Mouse (Mus musculus): Measurements from ENCODE around the gene Zfp524. TPM values are rescaled to one million over a fixed set of nuclear protein-coding genes. Genes with fewer than 3 reads are reported as not detected.
"Not testable (repeated sequence)": the region's sequence is repeated elsewhere in the genome, so short reads cannot be mapped to it uniquely, and the experiment has no call there.

The Zfp524 gene
- polyA plus RNA-seq, 1 experiment from 2014 or later = 9.6 TPM

DNA sequence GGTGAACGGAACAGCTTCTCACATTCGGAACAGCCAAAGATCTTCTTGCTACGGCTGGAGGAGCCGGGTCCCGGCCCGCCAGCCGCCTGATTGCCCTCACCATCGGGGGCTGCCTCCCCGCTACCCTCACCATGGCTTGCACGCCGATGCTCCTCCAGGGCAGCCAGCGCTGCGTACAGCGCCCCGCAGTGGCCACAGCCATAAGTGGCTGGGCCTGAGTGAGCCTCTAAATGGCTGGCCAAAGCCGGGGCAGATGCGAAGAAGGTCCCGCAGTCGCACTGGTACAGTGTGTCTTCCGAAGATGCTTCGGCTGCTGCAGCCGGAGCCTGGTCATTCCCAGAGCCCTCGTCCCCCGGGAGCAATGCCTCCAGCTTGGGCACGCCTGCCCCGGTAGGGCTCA is 6.0 kb upstream of the Zfp524 start:
- no peak for ATAC-seq (ENCODE audit: insufficient number of reproducible peaks, low FRiP score, low TSS enrichment, low read depth)
- WGBS = 96% methylated on average over 26 of the region's 26 CpGs
- no peak overlapping the region for H3K4me3 ChIP-seq (ENCODE audit: low read depth, low read length)
- no peak for DNase-seq (ENCODE audit: low spot score)
- H3K27ac ChIP-seq (replicated peaks; ENCODE audit: low read depth, low read length) = no peak overlapping the region
- H3K27me3 ChIP-seq (ENCODE audit: control insufficient read depth, insufficient read depth, low read length) = no peaks in the 10 kb centered on the region
- H3K4me2 ChIP-seq (ENCODE audit: low read depth, severe bottlenecking) = no peak overlapping the region
- peaks cover 52% of the 10 kb centered on the region for H3K36me3 ChIP-seq (ENCODE audit: control insufficient read depth, insufficient read depth, low read length)
- H3K9ac ChIP-seq (ENCODE audit: low read length) = no peak overlapping the region
- peaks cover 1% of the 10 kb centered on the region; the same call in 1 of the 2 replicates for H3K4me1 ChIP-seq (ENCODE audit: control insufficient read depth, insufficient read depth, low read length)
- no peaks in the 10 kb centered on the region; the same call in 1 of the 2 replicates for H3K9me3 ChIP-seq (ENCODE audit: control insufficient read depth, low read length)

DNA sequence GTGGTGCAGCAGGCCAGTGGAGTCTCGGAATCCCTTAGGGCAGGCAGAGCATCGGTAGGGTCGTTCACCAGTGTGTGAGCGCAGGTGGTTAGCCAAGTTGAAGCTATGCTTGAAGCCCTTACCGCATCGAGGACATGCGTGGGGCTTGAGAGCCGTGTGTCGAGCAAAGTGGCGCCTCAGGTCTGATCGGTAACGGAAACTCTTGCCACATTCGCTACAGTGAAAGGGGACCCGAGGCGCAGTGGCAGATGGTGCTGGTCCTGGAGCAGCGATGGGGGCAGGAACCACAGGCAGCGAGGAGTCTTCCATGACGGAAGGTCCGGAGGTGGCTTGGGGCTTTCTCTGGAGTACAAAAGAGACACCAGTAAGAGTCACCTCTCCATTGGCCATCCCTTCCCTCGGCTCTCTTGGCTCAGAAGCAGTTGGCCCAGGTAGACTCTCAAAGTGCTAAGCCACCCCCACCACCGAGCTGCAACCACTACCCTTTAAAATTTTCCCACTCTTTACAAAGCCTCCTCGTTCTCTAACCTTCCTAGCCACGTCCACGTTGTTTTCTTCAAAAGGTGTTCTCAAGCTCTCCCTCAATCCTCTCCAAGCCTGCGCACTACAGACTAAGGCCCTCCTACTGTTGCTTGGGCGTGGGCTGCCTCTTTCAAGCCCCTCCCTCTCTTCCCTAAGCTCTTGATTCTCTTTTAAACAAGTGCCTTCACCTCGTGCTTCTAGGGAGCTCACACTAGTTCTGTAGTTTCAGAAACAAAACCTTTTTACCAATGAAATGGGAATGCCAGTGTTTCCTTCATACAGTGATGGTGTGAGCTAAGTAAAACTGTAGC is 1.3 kb upstream of the Zfp524 start:
- H3K27ac ChIP-seq (replicated peaks; ENCODE audit: low read depth, low read length) = no peak overlapping the region
- H3K4me3 ChIP-seq (ENCODE audit: low read depth, low read length) = no peak overlapping the region
- H3K4me2 ChIP-seq (ENCODE audit: low read depth, severe bottlenecking) = no peak overlapping the region; the same call in 1 of the 2 replicates
- peaks cover 44% of the 10 kb centered on the region for H3K36me3 ChIP-seq (ENCODE audit: control insufficient read depth, insufficient read depth, low read length)
- no peak for DNase-seq (ENCODE audit: low spot score)
- ATAC-seq (ENCODE audit: insufficient number of reproducible peaks, low FRiP score, low TSS enrichment, low read depth) = no peak
- H3K4me1 ChIP-seq (ENCODE audit: control insufficient read depth, insufficient read depth, low read length) = peaks cover 3% of the 10 kb centered on the region; the same call in 1 of the 2 replicates
- H3K9me3 ChIP-seq (ENCODE audit: control insufficient read depth, low read length) = no peaks in the 10 kb centered on the region; the same call in 1 of the 2 replicates
- no peaks in the 10 kb centered on the region for H3K27me3 ChIP-seq (ENCODE audit: control insufficient read depth, insufficient read depth, low read length)
- 93% methylated on average over 27 of the region's 27 CpGs for WGBS
- H3K9ac ChIP-seq (ENCODE audit: low read length) = no peak overlapping the region

DNA sequence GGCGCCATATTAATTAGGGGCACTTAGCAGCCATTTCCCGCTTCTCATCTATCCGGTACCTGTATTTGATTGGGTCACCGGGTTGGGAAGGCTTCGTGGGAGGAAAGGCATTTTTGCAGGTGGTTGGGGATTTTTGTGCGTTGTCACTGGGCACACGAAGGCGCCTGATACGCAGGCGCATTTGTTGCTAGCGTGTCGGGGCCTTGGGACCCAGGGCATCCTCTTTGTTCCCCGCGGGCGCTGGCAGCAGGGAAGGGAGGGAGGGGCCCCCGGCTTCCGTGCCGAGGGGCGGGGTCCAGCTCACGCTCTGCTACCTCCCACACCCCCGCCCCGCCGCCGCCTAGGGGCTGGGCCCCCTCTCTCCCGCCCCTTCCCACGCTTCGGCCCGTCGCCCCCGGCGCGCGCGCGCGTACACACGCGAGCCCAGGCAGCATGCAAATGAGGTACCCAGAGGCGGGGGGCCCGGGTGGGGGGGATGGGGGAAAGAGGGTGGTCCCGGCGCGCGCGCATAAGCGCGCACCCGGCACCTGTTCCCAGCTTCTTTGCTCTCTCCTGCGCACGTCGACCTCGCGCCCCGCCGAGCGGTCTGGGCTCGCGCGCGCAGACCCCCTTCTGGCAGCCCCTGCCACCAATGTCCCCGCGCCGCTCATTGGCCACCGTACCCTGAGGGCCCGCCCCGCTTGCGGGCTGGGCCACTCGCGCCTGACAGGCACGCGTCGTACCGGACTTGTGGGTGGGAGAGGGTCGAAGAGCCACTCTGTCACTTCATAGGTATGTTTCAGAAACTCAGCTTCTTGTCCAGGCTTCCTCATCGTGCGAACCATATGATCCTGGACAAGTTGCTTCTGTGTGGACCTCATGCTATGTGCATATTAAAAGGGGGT is 1.1 kb downstream of the Zfp524 start, which contains the start of gene Gm44973:
Gene Gm44973, plus strand, starts transcription at position 379 of the 884 bp plus-strand sequence.
- Histone ChIP-seq H3K27me3 (ENCODE audit: control insufficient read depth, insufficient read depth, low read length) (no peaks in the 10 kb centered on the region), H3K4me3 (ENCODE audit: low read depth, low read length) (peak within 1 kb of the TSS; percentile 72), H3K36me3 (ENCODE audit: control insufficient read depth, insufficient read depth, low read length) (peaks cover 22% of the 10 kb centered on the region), H3K9me3 (ENCODE audit: control insufficient read depth, low read length) (no peaks in the 10 kb centered on the region), H3K9ac (ENCODE audit: low read length) (peak within 1 kb of the TSS; percentile 85), H3K4me1 (ENCODE audit: control insufficient read depth, insufficient read depth, low read length) (peaks cover 3% of the 10 kb centered on the region; the same call in 1 of the 2 replicates), H3K27ac (replicated peaks; ENCODE audit: low read depth, low read length) (peak within 1 kb of the TSS; percentile 98), H3K4me2 (ENCODE audit: low read depth, severe bottlenecking) (peak within 1 kb of the TSS; percentile 47)
- DNase-seq (ENCODE audit: low spot score) (peak; percentile 97), ATAC-seq (ENCODE audit: insufficient number of reproducible peaks, low FRiP score, low TSS enrichment, low read depth) (peak; percentile 78)
- WGBS = under 1% methylated on average over 47 of the region's 76 CpGs

DNA sequence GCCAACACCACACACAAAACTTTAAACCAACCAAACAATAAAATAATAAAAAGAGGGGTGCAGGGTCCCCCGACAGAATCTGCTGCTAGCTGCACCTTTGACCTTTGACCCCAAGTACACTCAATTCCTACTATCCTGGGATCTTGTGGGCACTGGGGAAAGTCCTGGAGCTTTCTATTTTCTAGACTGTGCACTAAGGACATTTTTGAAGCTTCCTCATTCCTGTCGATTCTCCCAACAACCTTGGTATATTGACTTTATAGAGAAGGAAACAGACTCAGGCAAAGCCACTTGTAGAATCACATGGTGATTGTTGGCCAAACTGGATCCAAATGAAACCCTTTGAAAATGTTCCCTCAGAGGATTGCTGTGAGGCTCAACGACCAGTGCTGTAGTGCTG is 1.8 kb downstream of the Zfp524 start:
- peak overlapping the region; percentile 72 for H3K4me3 ChIP-seq (ENCODE audit: low read depth, low read length)
- no peak overlapping the region; the same call in 1 of the 2 replicates for H3K9ac ChIP-seq (ENCODE audit: low read length)
- H3K36me3 ChIP-seq (ENCODE audit: control insufficient read depth, insufficient read depth, low read length) = peaks cover 15% of the 10 kb centered on the region
- no peaks in the 10 kb centered on the region for H3K9me3 ChIP-seq (ENCODE audit: control insufficient read depth, low read length)
- H3K27ac ChIP-seq (replicated peaks; ENCODE audit: low read depth, low read length) = peak overlapping the region; percentile 98
- no peak for ATAC-seq (ENCODE audit: insufficient number of reproducible peaks, low FRiP score, low TSS enrichment, low read depth)
- 68% methylated on average over 3 of the region's 3 CpGs for WGBS
- peak overlapping the region; percentile 47 for H3K4me2 ChIP-seq (ENCODE audit: low read depth, severe bottlenecking)
- H3K27me3 ChIP-seq (ENCODE audit: control insufficient read depth, insufficient read depth, low read length) = no peaks in the 10 kb centered on the region
- no peak for DNase-seq (ENCODE audit: low spot score)
- peaks cover 3% of the 10 kb centered on the region; the same call in 1 of the 2 replicates for H3K4me1 ChIP-seq (ENCODE audit: control insufficient read depth, insufficient read depth, low read length)

DNA sequence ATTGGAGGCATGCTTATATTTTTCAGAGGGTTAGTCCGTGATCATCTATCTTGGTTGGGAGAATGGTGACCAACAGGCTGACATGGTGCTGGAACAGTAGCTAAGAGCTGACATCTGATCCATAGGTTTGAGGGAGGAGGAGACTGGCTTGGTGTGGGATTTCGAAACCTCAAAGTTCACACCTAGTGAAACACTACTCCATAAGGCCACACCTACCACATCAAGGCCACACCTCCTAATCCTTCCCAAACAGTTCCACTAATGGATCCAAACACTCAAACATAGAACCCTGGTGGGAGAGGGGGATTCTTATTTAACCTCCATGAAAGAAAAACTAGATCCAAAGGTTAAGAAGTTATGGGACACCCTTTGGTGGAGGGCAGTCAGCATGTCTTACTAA is 2.7 kb downstream of the Zfp524 start:
- no peak overlapping the region for H3K9ac ChIP-seq (ENCODE audit: low read length)
- no peak overlapping the region for H3K27ac ChIP-seq (replicated peaks; ENCODE audit: low read depth, low read length)
- no peak overlapping the region for H3K4me3 ChIP-seq (ENCODE audit: low read depth, low read length)
- WGBS = 97% methylated on average over 2 of the region's 2 CpGs
- no peaks in the 10 kb centered on the region for H3K27me3 ChIP-seq (ENCODE audit: control insufficient read depth, insufficient read depth, low read length)
- DNase-seq (ENCODE audit: low spot score) = no peak
- H3K36me3 ChIP-seq (ENCODE audit: control insufficient read depth, insufficient read depth, low read length) = peaks cover 6% of the 10 kb centered on the region; the same call in 1 of the 2 replicates
- H3K4me1 ChIP-seq (ENCODE audit: control insufficient read depth, insufficient read depth, low read length) = peaks cover 6% of the 10 kb centered on the region; the same call in 1 of the 2 replicates
- no peak for ATAC-seq (ENCODE audit: insufficient number of reproducible peaks, low FRiP score, low TSS enrichment, low read depth)
- no peaks in the 10 kb centered on the region for H3K9me3 ChIP-seq (ENCODE audit: control insufficient read depth, low read length)
- no peak overlapping the region for H3K4me2 ChIP-seq (ENCODE audit: low read depth, severe bottlenecking)

DNA sequence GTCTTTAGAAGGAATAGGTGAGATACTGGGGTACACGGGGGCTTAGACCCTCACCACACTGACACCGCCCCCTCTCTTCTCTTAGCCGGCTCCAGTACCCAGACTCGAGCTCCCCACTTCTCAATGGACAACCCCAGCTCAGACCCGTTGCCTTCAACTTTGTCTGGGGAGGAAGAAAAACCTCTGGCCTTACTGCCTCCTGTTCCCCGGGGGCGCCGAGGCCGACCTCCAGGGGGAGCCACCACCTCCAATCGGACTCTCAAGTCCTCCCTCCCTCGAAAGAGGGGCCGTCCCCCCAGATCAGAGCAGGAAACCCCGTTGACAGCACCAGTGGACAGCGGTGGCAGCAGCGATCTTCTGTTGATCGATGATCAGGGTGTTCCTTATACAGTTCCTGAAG is 3.1 kb downstream of the Zfp524 start:
- H3K4me1 ChIP-seq (ENCODE audit: control insufficient read depth, insufficient read depth, low read length) = peaks cover 6% of the 10 kb centered on the region; the same call in 1 of the 2 replicates
- no peaks in the 10 kb centered on the region for H3K27me3 ChIP-seq (ENCODE audit: control insufficient read depth, insufficient read depth, low read length)
- 88% methylated on average over 16 of the region's 16 CpGs for WGBS
- H3K36me3 ChIP-seq (ENCODE audit: control insufficient read depth, insufficient read depth, low read length) = peaks cover 3% of the 10 kb centered on the region; the same call in 1 of the 2 replicates
- no peaks in the 10 kb centered on the region for H3K9me3 ChIP-seq (ENCODE audit: control insufficient read depth, low read length)
- H3K9ac ChIP-seq (ENCODE audit: low read length) = no peak overlapping the region
- no peak for ATAC-seq (ENCODE audit: insufficient number of reproducible peaks, low FRiP score, low TSS enrichment, low read depth)
- no peak for DNase-seq (ENCODE audit: low spot score)
- H3K4me2 ChIP-seq (ENCODE audit: low read depth, severe bottlenecking) = no peak overlapping the region
- no peak overlapping the region for H3K4me3 ChIP-seq (ENCODE audit: low read depth, low read length)
- H3K27ac ChIP-seq (replicated peaks; ENCODE audit: low read depth, low read length) = no peak overlapping the region

DNA sequence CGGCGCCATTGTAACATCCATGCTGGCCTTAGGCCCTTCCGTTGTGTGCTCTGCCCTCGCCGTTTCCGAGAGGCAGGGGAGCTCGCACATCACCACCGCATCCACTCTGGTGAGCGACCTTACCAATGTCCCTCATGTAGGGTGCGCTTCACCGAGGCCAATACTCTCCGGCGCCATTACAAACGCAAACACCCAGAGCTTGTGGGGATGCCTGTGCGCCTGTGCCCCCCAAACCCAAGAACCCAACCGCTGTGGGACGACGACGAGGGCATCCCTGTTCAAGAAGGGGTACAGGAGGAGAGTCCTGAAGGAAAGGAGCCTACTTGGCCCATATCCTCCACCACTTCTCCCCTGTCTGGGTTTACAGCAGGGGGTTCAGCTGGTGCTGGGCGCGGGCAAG is 3.7 kb downstream of the Zfp524 start:
- Histone ChIP-seq H3K27ac (replicated peaks; ENCODE audit: low read depth, low read length) (no peak overlapping the region), H3K9me3 (ENCODE audit: control insufficient read depth, low read length) (no peaks in the 10 kb centered on the region), H3K36me3 (ENCODE audit: control insufficient read depth, insufficient read depth, low read length) (no peaks in the 10 kb centered on the region; the same call in 1 of the 2 replicates), H3K4me3 (ENCODE audit: low read depth, low read length) (no peak overlapping the region), H3K4me2 (ENCODE audit: low read depth, severe bottlenecking) (no peak overlapping the region), H3K27me3 (ENCODE audit: control insufficient read depth, insufficient read depth, low read length) (no peaks in the 10 kb centered on the region), H3K9ac (ENCODE audit: low read length) (no peak overlapping the region), H3K4me1 (ENCODE audit: control insufficient read depth, insufficient read depth, low read length) (peaks cover 6% of the 10 kb centered on the region; the same call in 1 of the 2 replicates)
- no peak for ATAC-seq (ENCODE audit: insufficient number of reproducible peaks, low FRiP score, low TSS enrichment, low read depth)
- no peak for DNase-seq (ENCODE audit: low spot score)
- 98% methylated on average over 21 of the region's 21 CpGs for WGBS

DNA sequence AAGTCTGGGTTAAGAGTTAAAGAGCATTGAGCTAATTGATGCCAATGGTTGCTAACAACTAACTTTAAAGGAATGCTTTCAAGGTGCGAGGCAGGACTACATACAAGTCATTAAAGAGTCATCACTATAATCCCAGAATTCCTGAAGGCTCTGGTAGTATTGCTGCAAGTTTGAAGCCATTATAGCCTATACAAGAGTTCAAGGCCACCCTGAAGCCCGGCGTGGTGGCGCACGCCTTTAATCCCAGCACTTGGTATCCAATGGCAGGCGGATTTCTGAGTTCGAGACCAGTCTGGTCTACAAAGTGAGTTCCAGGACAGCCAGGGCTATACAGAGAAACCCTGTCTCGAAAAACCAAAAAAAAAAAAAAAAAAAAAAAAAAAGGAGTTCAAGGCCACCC is 5.4 kb downstream of the Zfp524 start:
- H3K27me3 ChIP-seq (ENCODE audit: control insufficient read depth, insufficient read depth, low read length); H3K36me3 ChIP-seq (ENCODE audit: control insufficient read depth, insufficient read depth, low read length); H3K4me1 ChIP-seq (ENCODE audit: control insufficient read depth, insufficient read depth, low read length); DNase-seq (ENCODE audit: low spot score); ATAC-seq (ENCODE audit: insufficient number of reproducible peaks, low FRiP score, low TSS enrichment, low read depth); H3K9me3 ChIP-seq (ENCODE audit: control insufficient read depth, low read length): not testable (repeated sequence)
- Histone ChIP-seq H3K4me3 (ENCODE audit: low read depth, low read length) (peak overlapping the region; percentile 84), H3K9ac (ENCODE audit: low read length) (peak overlapping the region; percentile 5; the same call in 1 of the 2 replicates), H3K27ac (replicated peaks; ENCODE audit: low read depth, low read length) (peak overlapping the region; percentile 92), H3K4me2 (ENCODE audit: low read depth, severe bottlenecking) (peak overlapping the region; percentile 82)
- WGBS = 35% methylated on average over 8 of the region's 8 CpGs

Data from limb, embryonic 11.5 days (tissue).